Mouse (Mus musculus) C2C12 (cell line): ENCODE measurements around the gene Pias3. TPM values are rescaled to one million over a fixed set of nuclear protein-coding genes. Genes with fewer than 3 reads are reported as not detected.

Experiments
- H3K27me3 ChIP-seq: one replicate; pipeline ENCODE4 v1.6.1; 2011; ENCODE audit not compliant: control insufficient read depth, insufficient read depth, insufficient read length
- H3K36me3 ChIP-seq: one replicate; pipeline ENCODE4 v1.6.1; 2011; ENCODE audit not compliant: control insufficient read depth, insufficient read depth
- H3K4me3 ChIP-seq: one replicate; pipeline ENCODE4 v1.5.1; 2011; ENCODE audit warnings: mild to moderate bottlenecking, control low read depth; ENCODE audit not compliant: poor library complexity, insufficient read depth, severe bottlenecking
- H3K79me2 ChIP-seq: one replicate; pipeline ENCODE4 v1.6.1; 2011; ENCODE audit not compliant: control insufficient read depth, insufficient read depth
- H3K79me3 ChIP-seq: one replicate; pipeline ENCODE4 v1.6.1; 2011; ENCODE audit warnings: low read depth, control low read depth
- H3ac ChIP-seq: one replicate; pipeline ENCODE3; 2011; ENCODE audit warnings: low read depth; ENCODE audit not compliant: control insufficient read depth, insufficient read length
- CEBPB ChIP-seq: IDR thresholded peaks from one replicate; pipeline ENCODE4 v1.6.1; 2011; ENCODE audit warnings: low read depth, mild to moderate bottlenecking, control low read depth, moderate library complexity
- CTCF ChIP-seq: IDR thresholded peaks from one replicate; pipeline ENCODE4 v1.5.1; 2011; ENCODE audit not compliant: control insufficient read depth, insufficient read depth, insufficient read length
- FOSL1 ChIP-seq: IDR thresholded peaks from one replicate; pipeline ENCODE4 v1.8.0; 2011; ENCODE audit warnings: mild to moderate bottlenecking, low read length; ENCODE audit not compliant: poor library complexity, insufficient read depth, severe bottlenecking
- MAX ChIP-seq: IDR thresholded peaks from one replicate; pipeline ENCODE4 v1.6.1; 2011; ENCODE audit warnings: mild to moderate bottlenecking, control low read depth
- MYOD1 ChIP-seq: IDR thresholded peaks from one replicate; pipeline ENCODE4 v1.6.1; 2011; ENCODE audit warnings: low read depth; ENCODE audit not compliant: control insufficient read depth, insufficient read length
- MYOG ChIP-seq: IDR thresholded peaks from one replicate; pipeline ENCODE4 v1.6.1; 2011; ENCODE audit not compliant: control insufficient read depth, insufficient read length; ENCODE audit errors: extremely low read depth
- USF1 ChIP-seq: IDR thresholded peaks from one replicate; pipeline ENCODE4 v1.6.1; 2011; ENCODE audit warnings: low read depth, mild to moderate bottlenecking, control low read depth, moderate library complexity
- polyA plus RNA-seq: library from polyadenylated mRNA; unstranded; fragments of >200 nt; fragmentation: generic; extraction: Trizol; gene quantifications from one replicate; pipeline ENCODE4 v1.2.1, GENCODE M21; 2012; ENCODE audit warnings: missing spikeins

The Pias3 gene
- polyA plus RNA-seq, 1 experiment: 19.2 TPM

DNA sequence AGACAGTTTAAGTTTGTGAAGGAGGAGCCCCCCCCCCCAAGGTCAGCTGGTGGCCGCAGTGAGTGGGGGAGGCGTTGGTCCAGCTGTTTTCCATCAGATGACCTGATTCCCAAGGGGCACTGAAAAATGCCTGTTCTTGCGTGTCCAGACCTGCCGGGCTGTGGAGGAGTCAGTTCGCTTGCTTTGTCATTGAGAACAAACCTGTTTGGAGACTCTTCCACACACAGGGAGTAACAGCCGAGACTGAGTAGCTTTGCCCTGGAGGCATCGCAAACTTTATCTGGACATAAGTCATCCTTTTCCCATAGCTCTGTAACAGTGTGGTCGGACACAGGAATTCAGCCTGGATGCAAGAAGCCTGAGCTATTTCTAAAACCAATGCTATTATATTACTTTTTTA lies 21.7 kb upstream of the Pias3 start:
- no peaks in the 10 kb centered on the region for H3K79me2 ChIP-seq
- H3K36me3 ChIP-seq: no peaks in the 10 kb centered on the region
- TF ChIP-seq CTCF (no peak), FOSL1 (no peak), MYOD1 (peak; percentile 30)
- no peak overlapping the region for H3K4me3 ChIP-seq
- H3ac ChIP-seq: no peak overlapping the region
- H3K27me3 ChIP-seq: no peaks in the 10 kb centered on the region
- H3K79me3 ChIP-seq: no peaks in the 10 kb centered on the region

GRCm38 (mm10) chr3:96675171-96675570 lies 21.0 kb upstream of the Pias3 start:
- H3K36me3 ChIP-seq: no peaks in the 10 kb centered on the region
- TF ChIP-seq MAX (no peak), CEBPB (no peak), FOSL1 (no peak), USF1 (no peak), CTCF (no peak), MYOD1 (no peak), MYOG (no peak)
- no peak overlapping the region for H3ac ChIP-seq
- no peak overlapping the region for H3K4me3 ChIP-seq
- H3K79me3 ChIP-seq: no peaks in the 10 kb centered on the region
- no peaks in the 10 kb centered on the region for H3K79me2 ChIP-seq
- H3K27me3 ChIP-seq: no peaks in the 10 kb centered on the region

DNA sequence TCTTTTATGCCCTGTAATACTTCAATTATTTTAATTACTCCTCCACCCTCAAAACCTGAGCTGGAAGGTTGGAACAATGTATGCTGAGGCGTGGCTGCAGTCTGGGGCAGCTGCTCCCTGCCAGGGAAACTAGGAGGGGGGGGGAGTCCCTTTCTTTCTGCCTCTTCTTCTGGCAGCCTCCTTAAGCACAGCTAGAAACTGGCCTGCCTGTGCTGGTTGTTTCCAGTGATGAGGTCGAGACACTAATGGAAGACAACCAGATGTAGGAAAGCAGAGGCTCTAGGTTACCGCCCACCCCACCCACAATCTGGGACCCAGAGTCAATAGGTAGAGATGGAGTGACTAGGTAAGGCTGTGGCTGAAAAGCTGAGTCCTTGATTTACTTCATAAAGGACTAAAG lies 20.5 kb upstream of the Pias3 start:
- Histone ChIP-seq H3K4me3 (no peak overlapping the region), H3K27me3 (no peaks in the 10 kb centered on the region)
- TF ChIP-seq MYOD1 (no peak), MYOG (no peak), USF1 (no peak), MAX (no peak), FOSL1 (no peak), CTCF (no peak), CEBPB (no peak)

DNA sequence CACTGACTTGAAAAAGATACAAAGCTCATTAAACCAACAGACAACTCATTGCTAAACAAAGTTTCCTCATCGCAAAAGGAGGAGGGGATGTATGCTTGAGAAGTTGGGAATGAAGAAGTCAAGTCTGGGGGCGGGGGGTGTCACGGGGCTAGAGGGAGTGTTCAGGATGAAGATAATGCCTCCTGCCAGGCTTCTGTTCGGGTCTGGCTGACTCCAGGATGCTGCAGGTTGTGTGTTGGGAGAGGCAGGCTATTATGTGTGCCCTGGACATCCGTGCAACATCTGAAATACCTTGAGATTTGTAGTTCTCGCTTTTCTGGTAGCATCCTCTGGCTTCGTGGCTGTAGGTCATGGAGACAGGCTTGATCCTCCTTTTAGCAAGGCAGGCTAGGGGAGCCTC lies 17.7 kb upstream of the Pias3 start:
- Histone ChIP-seq H3K79me2 (no peaks in the 10 kb centered on the region), H3K27me3 (no peaks in the 10 kb centered on the region), H3ac (no peak overlapping the region), H3K36me3 (no peaks in the 10 kb centered on the region), H3K4me3 (no peak overlapping the region), H3K79me3 (no peaks in the 10 kb centered on the region)
- TF ChIP-seq MYOD1 (no peak), FOSL1 (no peak), MYOG (no peak), CEBPB (no peak), USF1 (no peak), MAX (no peak), CTCF (no peak)

More for the DNA sequence above, 20.5 kb upstream of the Pias3 start:
- no peaks in the 10 kb centered on the region for H3K79me3 ChIP-seq
- H3ac ChIP-seq: no peak overlapping the region
- no peaks in the 10 kb centered on the region for H3K79me2 ChIP-seq
- no peaks in the 10 kb centered on the region for H3K36me3 ChIP-seq

DNA sequence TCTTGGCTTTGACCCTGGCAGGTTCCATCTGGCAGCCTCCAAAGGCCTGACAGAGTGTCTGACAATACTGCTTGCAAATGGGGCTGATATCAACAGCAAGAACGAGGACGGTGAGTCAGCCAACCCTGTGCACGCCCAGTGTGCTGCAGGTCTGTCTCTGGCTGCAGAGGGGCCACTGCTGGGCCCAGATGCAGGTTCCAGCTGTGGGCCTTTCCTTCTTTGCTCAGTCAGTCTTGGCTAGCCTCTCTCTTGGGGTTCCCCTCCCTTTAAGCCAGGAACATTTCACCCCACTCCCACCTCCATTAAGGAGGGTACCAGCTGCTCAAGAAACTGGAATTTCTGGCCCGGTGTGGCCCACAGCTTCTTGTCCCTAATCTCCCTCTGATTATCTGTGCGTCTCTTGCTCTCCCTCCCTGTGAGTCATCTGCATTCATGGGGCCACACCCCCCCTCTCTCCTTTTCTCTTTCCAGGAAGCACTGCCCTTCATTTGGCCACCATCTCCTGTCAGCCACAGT lies 17.0 kb upstream of the Pias3 start:
- H3K4me3 ChIP-seq: no peak overlapping the region
- no peaks in the 10 kb centered on the region for H3K27me3 ChIP-seq
- H3ac ChIP-seq: peak overlapping the region; percentile 7
- H3K79me2 ChIP-seq: no peaks in the 10 kb centered on the region
- no peak for TF ChIP-seq FOSL1
- no peak for TF ChIP-seq MYOD1
- TF ChIP-seq MAX: no peak
- TF ChIP-seq MYOG: no peak
- no peak for TF ChIP-seq CEBPB
- no peak for TF ChIP-seq USF1
- no peak for TF ChIP-seq CTCF
- no peaks in the 10 kb centered on the region for H3K79me3 ChIP-seq
- no peaks in the 10 kb centered on the region for H3K36me3 ChIP-seq

DNA sequence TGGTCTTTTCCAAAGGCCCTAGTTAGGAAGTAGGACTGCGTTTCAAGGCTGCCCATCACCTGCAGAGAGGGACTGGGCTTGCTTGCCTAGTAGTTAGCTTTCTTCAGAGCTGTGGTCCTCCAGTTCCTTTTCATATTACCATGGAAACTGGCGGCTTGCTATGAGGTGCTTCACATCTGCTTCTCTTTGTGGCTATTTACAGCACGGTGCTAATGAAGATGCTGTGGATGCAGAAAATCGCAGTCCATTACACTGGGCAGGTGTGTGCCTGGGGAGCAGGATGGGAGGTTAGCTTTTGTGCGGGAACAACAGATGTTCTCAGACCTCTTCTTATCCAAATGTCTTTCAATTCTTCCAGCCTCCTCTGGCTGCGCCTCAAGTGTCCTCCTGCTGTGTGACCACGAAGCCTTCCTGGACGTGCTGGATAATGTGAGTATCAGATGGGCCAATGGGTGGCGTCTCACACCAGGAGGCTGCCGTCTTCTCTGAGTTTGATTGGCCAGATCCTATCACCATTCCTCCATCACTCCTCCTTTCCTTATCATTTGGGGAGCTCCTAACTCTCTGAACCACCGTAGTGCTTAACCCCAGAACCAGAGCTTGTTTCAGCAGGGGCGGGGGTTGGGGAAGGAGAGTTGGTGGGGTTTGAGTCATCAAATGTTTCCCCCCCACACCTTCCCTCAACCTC lies 15.8 kb upstream of the Pias3 start:
- Histone ChIP-seq H3K79me3 (no peaks in the 10 kb centered on the region), H3K36me3 (no peaks in the 10 kb centered on the region), H3ac (no peak overlapping the region), H3K79me2 (no peaks in the 10 kb centered on the region), H3K27me3 (no peaks in the 10 kb centered on the region), H3K4me3 (no peak overlapping the region)
- TF ChIP-seq MYOD1 (no peak), MYOG (no peak), MAX (no peak), CEBPB (no peak), CTCF (no peak), USF1 (no peak), FOSL1 (no peak)
